12 mouse cellular contexts compared by ENCODE assay signal in the genomic region with DNA sequence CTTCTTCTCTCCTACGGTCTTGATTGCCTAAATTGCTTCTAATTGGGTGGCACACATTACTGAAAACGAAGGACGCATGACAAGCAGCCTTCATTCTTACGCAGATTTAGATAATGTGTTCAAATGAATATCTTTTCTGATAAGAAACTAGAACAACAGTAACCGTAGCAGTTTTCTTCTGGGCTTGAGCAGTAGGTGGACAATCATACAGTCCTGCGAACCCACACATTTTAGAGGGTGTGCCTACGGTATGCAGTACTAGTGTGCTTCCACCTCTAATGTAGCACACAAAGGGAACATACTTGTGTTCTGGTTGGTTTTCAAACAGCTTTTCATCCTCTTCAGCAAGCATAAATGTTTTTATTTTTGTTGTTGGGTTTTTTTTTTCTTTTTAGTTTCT.
DNase-seq lines count a peak whose midpoint lies in the region; ATAC-seq lines count a peak whose summit lies in the region.
"Had no signal": no experiment of that assay in that cellular context is flagged by ENCODE, and none has a peak within 500 bp of the region (broad histone marks: within the 10 kb centered on the region; RNA-seq: fewer than 3 reads in every experiment).

No protein-coding gene starts in this region.

- H3K36me3 ChIP-seq in forebrain, embryonic 12.5 days (replicated peaks) = no peaks in the 10 kb centered on the region
- H3K36me3 ChIP-seq: G1E; limb, embryonic 15.5 days had no signal

- peak; percentile 4 for DNase-seq in cerebellum, adult 11 months
- no peak for DNase-seq in cerebellum, adult 11-12 months
- DNase-seq in brain, embryonic 18.5 days (ENCODE audit: low read depth, low spot score) = peak; percentile 68
- peak; percentile 10 to 27 for DNase-seq in left cerebral cortex, postnatal 36 days (ENCODE audit: low spot score in 2 of 2)
- no peak for DNase-seq in adrenal gland, postnatal 4 days (ENCODE audit: low spot score in 2 of 2)
- no peak for DNase-seq in kidney, adult 8-10 months

- no peaks in the 10 kb centered on the region for H3K9me3 ChIP-seq in forebrain, embryonic 12.5 days
- H3K9me3 ChIP-seq: G1E; limb, embryonic 15.5 days had no signal

- WGBS in forebrain, embryonic 12.5 days = 8% methylated on average over 7 of the region's 7 CpGs

- H3K9ac ChIP-seq in forebrain, embryonic 12.5 days = peak overlapping the region; percentile 64; the same call in 1 of the 2 replicates
- H3K9ac ChIP-seq: limb, embryonic 15.5 days had no signal

- intact Hi-C loops in left cerebral cortex, postnatal 36 days (cut with DNase I) = loop anchor here (5.0 to 10.0 kb wide), 3 partner anchors 122 to 682 kb away; partner anchors contain the start of gene Tmem161b

- peak overlapping the region; percentile 96 for H3K27ac ChIP-seq in forebrain, embryonic 12.5 days
- H3K27ac ChIP-seq: kidney, postnatal 0 days; limb, embryonic 15.5 days; macrophage had no signal

- peak overlapping the region; percentile 62 for H3K4me2 ChIP-seq in forebrain, embryonic 12.5 days
- H3K4me2 ChIP-seq: limb, embryonic 15.5 days had no signal

- peaks cover 41% of the 10 kb centered on the region for H3K4me1 ChIP-seq in forebrain, embryonic 12.5 days

- H3K4me3 ChIP-seq in forebrain, embryonic 12.5 days (replicated peaks) = peak overlapping the region; percentile 8; the same call in 1 of the 2 replicates
- H3K4me3 ChIP-seq: limb, embryonic 15.5 days had no signal

- H3K27me3 ChIP-seq in forebrain, embryonic 12.5 days = no peaks in the 10 kb centered on the region

- ATAC-seq in forebrain, embryonic 12.5 days (ENCODE audit: low FRiP score) = no peak
- ATAC-seq in megakaryocyte progenitor cell, adult 5-6 weeks (replicated peaks; ENCODE audit: poor library complexity) = no peak

Comparison
In these comparisons a context has a peak if more than half of its experiments do, and no peak if none do; other contexts are left out.
1. DNase-seq: peak in cerebellum, adult 11 months (single experiment), brain, embryonic 18.5 days (single experiment) and left cerebral cortex, postnatal 36 days (2 of 2); none in cerebellum, adult 11-12 months (single experiment), adrenal gland, postnatal 4 days (0 of 2) and kidney, adult 8-10 months (0 of 2).